Mouse (Mus musculus) liver, postnatal 0 days (tissue): ENCODE results near the gene Slc16a12. TPM values are rescaled to one million over a fixed set of nuclear protein-coding genes. Genes with fewer than 3 reads are reported as not detected.
A peak's percentile ranks its signal among the peaks of the same experiment; 100 is the strongest.
"Not testable (repeated sequence)": the region's sequence is repeated elsewhere in the genome, so short reads cannot be mapped to it uniquely, and the experiment has no call there.

Source experiments
- ATAC-seq: fragments of 200-750 bp; cut with Nextera tagmentation; 2 replicates; pipeline ENCODE4 v1.8.0; 2017; ENCODE audit warnings: mild to moderate bottlenecking, moderate library complexity
- DNase-seq: peaks from one replicate; pipeline ENCODE4 v3.0.0-alpha.2; 2016
- H3K27ac ChIP-seq: fragments of 300-500 bp; sonication (generic); 2 replicates; pipeline ENCODE4 v1.5.1; 2014; ENCODE audit warnings: antibody characterized with exemption, moderate library complexity, mild to moderate bottlenecking, low read depth
- H3K27me3 ChIP-seq: fragments of 300-500 bp; sonication (generic); 2 replicates; pipeline ENCODE4 v1.6.1; 2014; ENCODE audit warnings: low read length, control low read depth, mixed read lengths; ENCODE audit not compliant: insufficient read depth
- H3K36me3 ChIP-seq: fragments of 300-500 bp; sonication (generic); replicated peaks from 2 replicates; pipeline ENCODE4 v1.6.1; 2014; ENCODE audit warnings: mild to moderate bottlenecking, control low read depth, low read length, moderate library complexity, mixed read lengths; ENCODE audit not compliant: insufficient read depth
- H3K4me1 ChIP-seq: fragments of 300-500 bp; sonication (generic); 2 replicates; pipeline ENCODE4 v1.6.1; 2014; ENCODE audit warnings: antibody characterized with exemption, mild to moderate bottlenecking, control low read depth; ENCODE audit not compliant: insufficient read depth
- H3K4me2 ChIP-seq: fragments of 300-500 bp; sonication (generic); 2 replicates; pipeline ENCODE4 v1.6.1; 2014; ENCODE audit warnings: low read depth, mild to moderate bottlenecking, low read length, moderate library complexity, mixed read lengths
- H3K4me3 ChIP-seq: fragments of 300-500 bp; sonication (generic); 2 replicates; pipeline ENCODE4 v1.5.1; 2014; ENCODE audit warnings: low read depth, low read length
- H3K9ac ChIP-seq: fragments of 300-500 bp; sonication (generic); replicated peaks from 2 replicates; pipeline ENCODE4 v1.6.1; 2014; ENCODE audit warnings: mild to moderate bottlenecking, moderate library complexity
- H3K9me3 ChIP-seq: fragments of 300-500 bp; sonication (generic); 2 replicates; pipeline ENCODE4 v1.6.1; 2016; ENCODE audit warnings: mild to moderate bottlenecking, control low read depth, low read length, mixed read lengths
- CTCF ChIP-seq: sonication (generic); IDR thresholded peaks from 2 replicates; pipeline ENCODE4 v1.5.1; 2016; ENCODE audit warnings: antibody characterized with exemption, low read depth
- EP300 ChIP-seq: IDR thresholded peaks from 2 replicates; pipeline ENCODE4 v1.6.1; 2016; ENCODE audit warnings: antibody characterized with exemption, low read depth, mild to moderate bottlenecking
- WGBS: fragments of 180-500 bp; shearing (Covaris S2); extraction: QIAGEN DNeasy Blood & Tissue Kit; methylation state at CpG from one replicate; pipeline ENCODE4 v1.1.7; 2014; ENCODE audit not compliant: insufficient replicate concordance; 5-methylcytosine and 5-hydroxymethylcytosine counted together
- polyA plus RNA-seq: library from polyadenylated mRNA; unstranded; fragments of >200 nt; fragmentation: Nextera tagmentation; extraction: Ambion mirVana; gene quantifications from 2 replicates; pipeline ENCODE4 v1.2.1, GENCODE M21; 2015

Slc16a12 gene
- polyA plus RNA-seq, 1 experiment from 2014 or later = 22.6 TPM

GRCm38 (mm10) chr19:34751150-34751549 lies 4.1 kb upstream of the Slc16a12 start:
- H3K36me3 ChIP-seq = no peaks in the 10 kb centered on the region

GRCm38 (mm10) chr19:34748992-34749391 lies 1.9 kb upstream of the Slc16a12 start:
- ATAC-seq = no peak

More at GRCm38 (mm10) chr19:34751150-34751549, 4.1 kb upstream of the Slc16a12 start:
- peaks cover 7% of the 10 kb centered on the region; the same call in 1 of the 2 replicates for H3K4me1 ChIP-seq
- H3K4me2 ChIP-seq = no peak overlapping the region
- H3K9ac ChIP-seq = no peak overlapping the region
- DNase-seq (no peak), ATAC-seq (no peak)
- 65% methylated on average over 4 of the region's 4 CpGs for WGBS
- no peak overlapping the region for H3K4me3 ChIP-seq
- H3K27me3 ChIP-seq = no peaks in the 10 kb centered on the region
- H3K9me3 ChIP-seq = no peaks in the 10 kb centered on the region
- no peak overlapping the region for H3K27ac ChIP-seq
- TF ChIP-seq CTCF (peak; percentile 54), EP300 (no peak)

GRCm38 (mm10) chr19:34747969-34748368 lies 880 bp upstream of the Slc16a12 start:
- H3K36me3 ChIP-seq, H3K4me3 ChIP-seq, H3K27me3 ChIP-seq, H3K4me2 ChIP-seq, H3K9me3 ChIP-seq, DNase-seq, H3K4me1 ChIP-seq: not testable (repeated sequence)
- WGBS = 73% methylated on average over 6 of the region's 6 CpGs
- peak; percentile 59 for ATAC-seq
- H3K9ac ChIP-seq = 0 out of 2 replicates have a peak overlapping the region, but pooled peaks have one; percentile 70
- H3K27ac ChIP-seq = peak overlapping the region; percentile 93

More at GRCm38 (mm10) chr19:34748992-34749391, 1.9 kb upstream of the Slc16a12 start:
- no peak overlapping the region for H3K9ac ChIP-seq
- no peaks in the 10 kb centered on the region for H3K36me3 ChIP-seq
- TF ChIP-seq CTCF = no peak
- no peak for TF ChIP-seq EP300
- WGBS = 64% methylated on average over 2 of the region's 2 CpGs
- no peak overlapping the region for H3K4me2 ChIP-seq
- no peaks in the 10 kb centered on the region for H3K27me3 ChIP-seq
- 0 out of 2 replicates have a peak, but pooled peaks cover 4% of the 10 kb centered on the region for H3K4me1 ChIP-seq
- no peaks in the 10 kb centered on the region for H3K9me3 ChIP-seq
- peak overlapping the region; percentile 11; the same call in 1 of the 2 replicates for H3K27ac ChIP-seq
- no peak for DNase-seq
- H3K4me3 ChIP-seq = no peak overlapping the region

- H3K27me3 ChIP-seq = no peaks in the 10 kb centered on the region
- ATAC-seq = 0 out of 2 replicates have a peak, but pooled peaks have one; percentile 11
Measured at GRCm38 (mm10) chr19:34746201-34746600, 888 bp downstream of the Slc16a12 start.

GRCm38 (mm10) chr19:34745012-34745411 lies 2.1 kb downstream of the Slc16a12 start:
- H3K27ac ChIP-seq = peak overlapping the region; percentile 93
- H3K27me3 ChIP-seq = no peaks in the 10 kb centered on the region
- H3K4me3 ChIP-seq = 0 out of 2 replicates have a peak overlapping the region, but pooled peaks have one; percentile 58
- no peaks in the 10 kb centered on the region for H3K9me3 ChIP-seq
- no peaks in the 10 kb centered on the region for H3K4me1 ChIP-seq
- H3K36me3 ChIP-seq = no peaks in the 10 kb centered on the region
- 59% methylated on average over 8 of the region's 8 CpGs for WGBS
- DNase-seq = no peak
- H3K9ac ChIP-seq = 0 out of 2 replicates have a peak overlapping the region, but pooled peaks have one; percentile 70
- ATAC-seq = no peak
- peak overlapping the region; percentile 78 for H3K4me2 ChIP-seq
- no peak for TF ChIP-seq EP300
- no peak for TF ChIP-seq CTCF

More at GRCm38 (mm10) chr19:34746201-34746600, 888 bp downstream of the Slc16a12 start:
- Histone ChIP-seq H3K9ac (peak overlapping the region; percentile 70), H3K9me3 (no peaks in the 10 kb centered on the region), H3K4me2 (peak overlapping the region; percentile 78), H3K4me3 (peak overlapping the region; percentile 58), H3K4me1 (no peaks in the 10 kb centered on the region), H3K36me3 (no peaks in the 10 kb centered on the region), H3K27ac (peak overlapping the region; percentile 93)
- no peak for DNase-seq
- TF ChIP-seq CTCF = no peak
- 23% methylated on average over 9 of the region's 9 CpGs for WGBS

GRCm38 (mm10) chr19:34737916-34738315 lies 9.2 kb downstream of the Slc16a12 start:
- ATAC-seq = no peak
- WGBS = 65% methylated on average over 3 of the region's 3 CpGs
- Histone ChIP-seq H3K9me3 (no peaks in the 10 kb centered on the region), H3K4me1 (peaks cover 3% of the 10 kb centered on the region; the same call in 1 of the 2 replicates), H3K36me3 (no peaks in the 10 kb centered on the region), H3K27ac (no peak overlapping the region), H3K27me3 (no peaks in the 10 kb centered on the region), H3K4me3 (no peak overlapping the region), H3K9ac (no peak overlapping the region), H3K4me2 (no peak overlapping the region)
- DNase-seq = no peak
- TF ChIP-seq EP300 (no peak), CTCF (no peak)

- Histone ChIP-seq H3K9me3 (no peaks in the 10 kb centered on the region), H3K4me3 (no peak overlapping the region), H3K4me1 (peaks cover 3% of the 10 kb centered on the region; the same call in 1 of the 2 replicates), H3K36me3 (no peaks in the 10 kb centered on the region), H3K9ac (no peak overlapping the region), H3K4me2 (no peak overlapping the region), H3K27ac (no peak overlapping the region), H3K27me3 (no peaks in the 10 kb centered on the region)
- ATAC-seq = no peak
- no peak for TF ChIP-seq CTCF
- TF ChIP-seq EP300 = no peak
- 77% methylated on average over 4 of the region's 4 CpGs for WGBS
- no peak for DNase-seq
Measured at GRCm38 (mm10) chr19:34735900-34736299, 11.2 kb downstream of the Slc16a12 start.
